Mouse (Mus musculus) thymus, postnatal 4 days (tissue): ENCODE measurements around the gene Gm37240.

ENCODE experiments used
- DNase-seq: peaks from one replicate; pipeline ENCODE4 v3.0.0; 2021

The Gm37240 gene

GRCm38 (mm10) chr3:85863996-85864395 lies 23.3 kb downstream of the Gm37240 start:
- DNase-seq: no peak

- DNase-seq: no peak
These were observed 24.4 kb downstream of the Gm37240 start for GRCm38 (mm10) chr3:85862886-85863285.

GRCm38 (mm10) chr3:85860996-85861395 lies 26.3 kb downstream of the Gm37240 start:
- DNase-seq: no peak

- DNase-seq: no peak
These were observed 28.0 kb downstream of the Gm37240 start for GRCm38 (mm10) chr3:85859311-85859710.

GRCm38 (mm10) chr3:85858140-85859135 lies 28.9 kb downstream of the Gm37240 start:
- peak; percentile 6 for DNase-seq

GRCm38 (mm10) chr3:85857083-85857482 lies 30.2 kb downstream of the Gm37240 start:
- no peak for DNase-seq

- no peak for DNase-seq
These were observed 31.4 kb downstream of the Gm37240 start for GRCm38 (mm10) chr3:85855947-85856346.

- DNase-seq: no peak
These were observed 32.3 kb downstream of the Gm37240 start for GRCm38 (mm10) chr3:85855043-85855442.

GRCm38 (mm10) chr3:85854143-85854542 lies 33.2 kb downstream of the Gm37240 start:
- no peak for DNase-seq

GRCm38 (mm10) chr3:85853715-85854114 lies 33.6 kb downstream of the Gm37240 start:
- DNase-seq: no peak

GRCm38 (mm10) chr3:85850079-85850478 lies 37.2 kb downstream of the Gm37240 start:
- no peak for DNase-seq

- DNase-seq: no peak
These were observed 41.0 kb downstream of the Gm37240 start for GRCm38 (mm10) chr3:85846316-85846715.

GRCm38 (mm10) chr3:85845341-85845740 lies 42.0 kb downstream of the Gm37240 start:
- no peak for DNase-seq

GRCm38 (mm10) chr3:85842881-85843218 lies 44.5 kb downstream of the Gm37240 start:
- DNase-seq: no peak

- no peak for DNase-seq
These were observed 45.0 kb downstream of the Gm37240 start for GRCm38 (mm10) chr3:85842177-85842880.

- no peak for DNase-seq
These were observed 45.7 kb downstream of the Gm37240 start for GRCm38 (mm10) chr3:85841454-85842176.

GRCm38 (mm10) chr3:85833627-85834026 lies 53.7 kb downstream of the Gm37240 start:
- DNase-seq: no peak

- DNase-seq: no peak
These were observed 54.7 kb downstream of the Gm37240 start for GRCm38 (mm10) chr3:85832490-85833155.

GRCm38 (mm10) chr3:85831785-85832184 lies 55.5 kb downstream of the Gm37240 start:
- no peak for DNase-seq

- no peak for DNase-seq
These were observed 58.3 kb downstream of the Gm37240 start for GRCm38 (mm10) chr3:85829047-85829446.

GRCm38 (mm10) chr3:85827815-85828214 lies 59.5 kb downstream of the Gm37240 start:
- DNase-seq: no peak

- no peak for DNase-seq
These were observed 60.0 kb downstream of the Gm37240 start for GRCm38 (mm10) chr3:85827283-85827682.
